Mouse (Mus musculus): ENCODE results near the gene Ccl28.
"Not testable (repeated sequence)": the region's sequence is repeated elsewhere in the genome, so short reads cannot be mapped to it uniquely, and the experiment has no call there.

Ccl28 gene

GRCm38 (mm10) chr13:119648891-119649698, 25.5 kb downstream of the Ccl28 start:
- peak in 1 of 2 experiments; percentile 17 for DNase-seq (ENCODE audit: low spot score in 2 of 2)

- no peak for DNase-seq (ENCODE audit: low spot score in 2 of 2)
Observed at GRCm38 (mm10) chr13:119649699-119650046, 26.1 kb downstream of the Ccl28 start.

GRCm38 (mm10) chr13:119654734-119655133, 31.1 kb downstream of the Ccl28 start:
- DNase-seq (ENCODE audit: low spot score in 2 of 2): no peak

- DNase-seq (ENCODE audit: low spot score in 2 of 2): no peak
Observed at GRCm38 (mm10) chr13:119656246-119656645, 32.6 kb downstream of the Ccl28 start.

GRCm38 (mm10) chr13:119656846-119657416, 33.3 kb downstream of the Ccl28 start:
- no peak for DNase-seq (ENCODE audit: low spot score in 2 of 2)

- DNase-seq (ENCODE audit: low spot score in 2 of 2): not testable (repeated sequence)
Observed at GRCm38 (mm10) chr13:119661420-119661819, 37.8 kb downstream of the Ccl28 start.

GRCm38 (mm10) chr13:119678794-119679193, 55.2 kb downstream of the Ccl28 start:
- DNase-seq (ENCODE audit: low spot score in 2 of 2): no peak

- DNase-seq (ENCODE audit: low spot score in 2 of 2): no peak
Observed at GRCm38 (mm10) chr13:119679721-119680120, 56.1 kb downstream of the Ccl28 start.

GRCm38 (mm10) chr13:119681161-119681560, 57.5 kb downstream of the Ccl28 start:
- DNase-seq (ENCODE audit: low spot score in 2 of 2): no peak

GRCm38 (mm10) chr13:119684416-119685177, 61.0 kb downstream of the Ccl28 start:
- DNase-seq (ENCODE audit: low spot score in 2 of 2): no peak

GRCm38 (mm10) chr13:119689709-119690038, 66.1 kb downstream of the Ccl28 start:
- no peak for DNase-seq (ENCODE audit: low spot score in 2 of 2)

- peak; percentile 99 to 100 for DNase-seq (ENCODE audit: low spot score in 2 of 2)
Observed at GRCm38 (mm10) chr13:119690039-119690728, 66.6 kb downstream of the Ccl28 start, which contains the start of gene Hmgcs1. Hmgcs1 (plus strand) TSS chr13:119690379.

- DNase-seq (ENCODE audit: low spot score in 2 of 2): no peak
Observed at GRCm38 (mm10) chr13:119690876-119691620, 67.4 kb downstream of the Ccl28 start.

GRCm38 (mm10) chr13:119691958-119692357, 68.3 kb downstream of the Ccl28 start:
- not testable (repeated sequence) for DNase-seq (ENCODE audit: low spot score in 2 of 2)

- no peak for DNase-seq (ENCODE audit: low spot score in 2 of 2)
Observed at GRCm38 (mm10) chr13:119695676-119696075, 72.1 kb downstream of the Ccl28 start.

- no peak for DNase-seq (ENCODE audit: low spot score in 2 of 2)
Observed at GRCm38 (mm10) chr13:119696496-119696895, 72.9 kb downstream of the Ccl28 start.

- no peak for DNase-seq (ENCODE audit: low spot score in 2 of 2)
Observed at GRCm38 (mm10) chr13:119698436-119698835, 74.8 kb downstream of the Ccl28 start.
